ENCODE assay signal across 21 mouse cellular contexts in genomic region chr5:122026284-122026683, GRCm38 (mm10). TPM values are rescaled to one million over a fixed set of nuclear protein-coding genes. Genes with fewer than 3 reads are reported as not detected.
DNase-seq lines count a peak whose midpoint lies in the region; ATAC-seq and TF ChIP-seq lines count a peak whose summit lies in the region.
"Had no signal": no experiment of that assay in that cellular context is flagged by ENCODE, and none has a peak within 500 bp of the region (broad histone marks: within the 10 kb centered on the region; RNA-seq: fewer than 3 reads in every experiment).

No protein-coding gene starts in this region.

- H3K27me3 ChIP-seq in lung, postnatal 0 days (replicated peaks; ENCODE audit: insufficient read depth, low read length): no peaks in the 10 kb centered on the region
- H3K27me3 ChIP-seq in liver, adult 2 months (ENCODE audit: control insufficient read depth, insufficient read depth, low read length): peaks cover 6% of the 10 kb centered on the region; the same call in 1 of the 2 replicates
- no peaks in the 10 kb centered on the region for H3K27me3 ChIP-seq in liver, embryonic 14.5 days (ENCODE audit: control insufficient read depth, insufficient read depth, low read length)
- H3K27me3 ChIP-seq in hindbrain, embryonic 10.5 days (ENCODE audit: insufficient read depth, poor library complexity, severe bottlenecking): no peaks in the 10 kb centered on the region
- H3K27me3 ChIP-seq: embryonic facial prominence, embryonic 12.5 days; forebrain, embryonic 12.5 days; heart, embryonic 13.5 days had no signal

- TF ChIP-seq POLR2A in liver, adult 2 months (IDR thresholded peaks at IDR 0.05; ENCODE audit: extremely low read depth, insufficient read depth, low read length): no peak

- H3K4me2 ChIP-seq in lung, postnatal 0 days (replicated peaks; ENCODE audit: low read depth, low read length): 0 out of 2 replicates have a peak overlapping the region, but pooled peaks have one; percentile 5
- peak overlapping the region; percentile 18 for H3K4me2 ChIP-seq in liver, embryonic 14.5 days (ENCODE audit: low read depth)
- H3K4me2 ChIP-seq: embryonic facial prominence, embryonic 12.5 days; forebrain, embryonic 12.5 days; heart, embryonic 13.5 days; hindbrain, embryonic 14.5 days had no signal

- peak; percentile 44 for ATAC-seq in lung, postnatal 0 days
- ATAC-seq in liver, embryonic 14.5 days (ENCODE audit: insufficient read depth): peak; percentile 68
- ATAC-seq: CD4-positive, CD25-positive, alpha-beta regulatory T cell, adult 4 months; forebrain, embryonic 16.5 days had no signal

- no peaks in the 10 kb centered on the region for H3K9me3 ChIP-seq in lung, postnatal 0 days (ENCODE audit: low read length)
- no peaks in the 10 kb centered on the region for H3K9me3 ChIP-seq in liver, embryonic 14.5 days (ENCODE audit: control insufficient read depth, low read length)
- peaks cover 13% of the 10 kb centered on the region for H3K9me3 ChIP-seq in hindbrain, embryonic 10.5 days

- no peaks in the 10 kb centered on the region for H3K4me1 ChIP-seq in lung, postnatal 0 days (ENCODE audit: insufficient read depth, low read depth, low read length)
- H3K4me1 ChIP-seq in liver, adult 2 months (ENCODE audit: control insufficient read depth, insufficient read depth, low read length): peaks cover 8% of the 10 kb centered on the region
- H3K4me1 ChIP-seq in liver, embryonic 14.5 days (replicated peaks; ENCODE audit: control insufficient read depth in 2 of 2, insufficient read depth in 2 of 2, low read length in 1 of 2): no peaks in the 10 kb centered on the region; a peak in 1 of 4 replicates
- peaks cover 7% of the 10 kb centered on the region; the same call in 1 of the 2 replicates for H3K4me1 ChIP-seq in hindbrain, embryonic 10.5 days (replicated peaks)
- H3K4me1 ChIP-seq: embryonic facial prominence, embryonic 12.5 days had no signal

- DNase-seq in lung, postnatal 0 days (ENCODE audit: low spot score): peak; percentile 37
- DNase-seq in lung, postnatal 14 days: no peak
- DNase-seq in liver, adult 2 months (ENCODE audit: extremely low read depth, low read depth, low spot score): peak; percentile 97
- peak in 1 of 3 experiments; percentile 30 for DNase-seq in liver, embryonic 14.5 days (ENCODE audit: low read depth in 3 of 3, low spot score in 3 of 3)
- peak; percentile 73 for DNase-seq in yolk sac, embryonic 10.5 days (ENCODE audit: low spot score)
- no peak for DNase-seq in hindbrain, embryonic 10.5 days (ENCODE audit: low spot score)
- DNase-seq in frontal cortex, postnatal 25 days (ENCODE audit: low spot score in 2 of 2): no peak
- DNase-seq: adrenal gland, postnatal 10 days; B cell, adult 2 months; cerebellum, adult 11 months; cerebellum, adult 8-10 months; cerebellum, postnatal 14 days; gastrocnemius, postnatal 36 days; heart, adult 11 months; heart, postnatal 36 days had no signal

- H3K79me2 ChIP-seq in liver, adult 2 months (ENCODE audit: control insufficient read depth, insufficient read depth, low read length): no peaks in the 10 kb centered on the region

- TF ChIP-seq CTCF in lung, postnatal 0 days (IDR thresholded peaks at IDR 0.05): no peak
- TF ChIP-seq CTCF in liver, adult 2 months (IDR thresholded peaks at IDR 0.05; ENCODE audit: low read depth, low read length): no peak
- TF ChIP-seq CTCF in liver, embryonic 14.5 days (IDR thresholded peaks at IDR 0.05; ENCODE audit: low read depth): no peak

- H3K27ac ChIP-seq in lung, postnatal 0 days (ENCODE audit: low read length): 0 out of 2 replicates have a peak overlapping the region, but pooled peaks have one; percentile 54
- peak overlapping the region; percentile 56 for H3K27ac ChIP-seq in liver, adult 2 months (replicated peaks; ENCODE audit: insufficient read depth, low read depth, low read length)
- H3K27ac ChIP-seq in liver, embryonic 14.5 days: no peak overlapping the region
- H3K27ac ChIP-seq in hindbrain, embryonic 10.5 days: no peak overlapping the region
- H3K27ac ChIP-seq: embryonic facial prominence, embryonic 12.5 days; forebrain, embryonic 12.5 days; heart, embryonic 13.5 days; hindbrain, embryonic 14.5 days had no signal

- H3K9ac ChIP-seq in lung, postnatal 0 days (replicated peaks; ENCODE audit: low read depth): no peak overlapping the region
- no peak overlapping the region; the same call in 1 of the 2 replicates for H3K9ac ChIP-seq in liver, adult 2 months (ENCODE audit: low read depth, low read length)
- no peak overlapping the region for H3K9ac ChIP-seq in liver, embryonic 14.5 days (replicated peaks)
- H3K9ac ChIP-seq: embryonic facial prominence, embryonic 12.5 days; forebrain, embryonic 12.5 days; heart, embryonic 13.5 days; hindbrain, embryonic 14.5 days had no signal

- H3K36me3 ChIP-seq in lung, postnatal 0 days (ENCODE audit: insufficient read depth, low read length): no peaks in the 10 kb centered on the region
- H3K36me3 ChIP-seq in liver, adult 2 months (ENCODE audit: control insufficient read depth, insufficient read depth, low read length): no peaks in the 10 kb centered on the region
- H3K36me3 ChIP-seq in liver, embryonic 14.5 days (replicated peaks; ENCODE audit: control insufficient read depth, insufficient read depth, low read depth): no peaks in the 10 kb centered on the region
- peaks cover 16% of the 10 kb centered on the region; the same call in 1 of the 2 replicates for H3K36me3 ChIP-seq in hindbrain, embryonic 10.5 days
- H3K36me3 ChIP-seq: embryonic facial prominence, embryonic 12.5 days had no signal

- no peak for TF ChIP-seq EP300 in lung, postnatal 0 days (IDR thresholded peaks at IDR 0.05)
- TF ChIP-seq EP300 in liver, embryonic 14.5 days (IDR thresholded peaks at IDR 0.05; ENCODE audit: low read depth): no peak

- H3K4me3 ChIP-seq in lung, postnatal 0 days (ENCODE audit: low read depth, low read length): no peak overlapping the region
- 0 out of 2 replicates have a peak overlapping the region, but pooled peaks have one; percentile 38 for H3K4me3 ChIP-seq in liver, adult 2 months (ENCODE audit: insufficient read depth, low read depth, low read length)
- H3K4me3 ChIP-seq in liver, embryonic 14.5 days (ENCODE audit: insufficient read depth in 1 of 2, low read depth in 2 of 2, low read length in 2 of 2): no peak overlapping the region
- H3K4me3 ChIP-seq in hindbrain, embryonic 10.5 days: no peak overlapping the region
- H3K4me3 ChIP-seq: embryonic facial prominence, embryonic 12.5 days; forebrain, embryonic 12.5 days; heart, embryonic 13.5 days had no signal

- 27% methylated on average over 7 of the region's 7 CpGs for WGBS in lung, postnatal 0 days
- WGBS in liver, adult 2 months: 13% methylated on average over 7 of the region's 7 CpGs
- 44% methylated on average over 7 of the region's 7 CpGs for WGBS in liver, embryonic 14.5 days (ENCODE audit: insufficient replicate concordance)
- WGBS in hindbrain, embryonic 10.5 days: 70% methylated on average over 7 of the region's 7 CpGs

RNA-seq across cellular contexts. Expression of gene Cux2, which starts 23.6 kb away (rescaled TPM):
- polyA plus RNA-seq in lung, postnatal 0 days (2015; fragmentation: Nextera tagmentation; extraction: Ambion mirVana): 0.47 and 0.75 TPM in 2 replicates
- 4.1 and 5.9 TPM in 2 replicates for total RNA-seq in liver, adult 2 months (2014; rRNA removed)
- polyA plus RNA-seq in liver, adult 2 months (2012; rRNA removed): 11.6 and 19.5 TPM in 2 replicates
- 1.4 and 1.6 TPM in 2 replicates for polyA plus RNA-seq in liver, embryonic 14.5 days (2012; rRNA removed)
- 1.0 and 1.2 TPM in 2 replicates for polyA plus RNA-seq in liver, embryonic 14.5 days (2014; fragmentation: Nextera tagmentation; extraction: Ambion mirVana)
- 4.5 and 12.0 TPM in 2 replicates for polyA plus RNA-seq in hindbrain, embryonic 10.5 days (2016; fragmentation: Nextera tagmentation; extraction: Ambion mirVana)

Comparison
In these comparisons a context has a peak if more than half of its experiments do, and no peak if none do; other contexts are left out.
1. DNase-seq: peak in lung, postnatal 0 days (single experiment), liver, adult 2 months (single experiment) and yolk sac, embryonic 10.5 days (single experiment); none in lung, postnatal 14 days (single experiment), hindbrain, embryonic 10.5 days (single experiment) and frontal cortex, postnatal 25 days (0 of 2).
2. H3K27ac ChIP-seq: peak in lung, postnatal 0 days (single experiment) and liver, adult 2 months (single experiment); none in liver, embryonic 14.5 days (single experiment) and hindbrain, embryonic 10.5 days (single experiment).